Mouse (Mus musculus) limb, embryonic 14.5 days (tissue): Measurements from ENCODE around the gene Cdc42bpa. TPM values are rescaled to one million over a fixed set of nuclear protein-coding genes. Genes with fewer than 3 reads are reported as not detected.

ENCODE experiments used
- ATAC-seq: fragments of 200-750 bp; cut with Nextera tagmentation; 2 replicates; pipeline ENCODE4 v1.8.0; 2017; ENCODE audit warnings: low read depth, moderate number of reproducible peaks, moderate TSS enrichment; ENCODE audit not compliant: low FRiP score
- DNase-seq: peaks from one replicate; pipeline ENCODE4 v3.0.0-alpha.2; 2015; ENCODE audit warnings: low spot score
- H3K27ac ChIP-seq: fragments of 300-500 bp; sonication (generic); replicated peaks from 2 replicates; pipeline ENCODE4 v1.5.1; 2014; ENCODE audit warnings: low read depth, mild to moderate bottlenecking, low read length, moderate library complexity, mixed read lengths
- H3K27me3 ChIP-seq: fragments of 300-500 bp; sonication (generic); 2 replicates; pipeline ENCODE4 v1.6.1; 2014; ENCODE audit warnings: low read length, mixed read lengths; ENCODE audit not compliant: control insufficient read depth, insufficient read depth
- H3K36me3 ChIP-seq: fragments of 300-500 bp; sonication (generic); 2 replicates; pipeline ENCODE4 v1.6.1; 2014; ENCODE audit warnings: mild to moderate bottlenecking, low read length, moderate library complexity, mixed read lengths; ENCODE audit not compliant: control insufficient read depth, insufficient read depth
- H3K4me1 ChIP-seq: fragments of 300-500 bp; sonication (generic); 2 replicates; pipeline ENCODE4 v1.6.1; 2014; ENCODE audit warnings: antibody characterized with exemption, low read length, mixed read lengths; ENCODE audit not compliant: control insufficient read depth, insufficient read depth
- H3K4me2 ChIP-seq: fragments of 300-500 bp; sonication (generic); replicated peaks from 2 replicates; pipeline ENCODE4 v1.6.1; 2014; ENCODE audit warnings: low read depth, mild to moderate bottlenecking, low read length, moderate library complexity; ENCODE audit not compliant: severe bottlenecking
- H3K4me3 ChIP-seq: fragments of 300-500 bp; sonication (generic); replicated peaks from 2 replicates; pipeline ENCODE4 v1.5.1; 2014; ENCODE audit warnings: low read length
- H3K9ac ChIP-seq: fragments of 300-500 bp; sonication (generic); 2 replicates; pipeline ENCODE4 v1.6.1; 2014; ENCODE audit warnings: mild to moderate bottlenecking, low read depth, low read length, moderate library complexity; ENCODE audit not compliant: severe bottlenecking
- H3K9me3 ChIP-seq: fragments of 300-500 bp; sonication (generic); 2 replicates; pipeline ENCODE4 v1.6.1; 2016; ENCODE audit warnings: low read length; ENCODE audit not compliant: control insufficient read depth
- POLR2A ChIP-seq: fragments of 200-500 bp; IDR thresholded peaks from 2 replicates; pipeline ENCODE4 v1.8.0; 2012; ENCODE audit warnings: inconsistent platforms, mild to moderate bottlenecking, moderate library complexity, borderline replicate concordance; ENCODE audit not compliant: insufficient read depth, insufficient read length; ENCODE audit errors: extremely low read depth
- WGBS: fragments of 180-500 bp; shearing (Covaris S2); extraction: QIAGEN DNeasy Blood & Tissue Kit; methylation state at CpG from one replicate; pipeline ENCODE4 v1.1.7; 2014; 5-methylcytosine and 5-hydroxymethylcytosine counted together
- polyA plus RNA-seq, 2 experiments: library from polyadenylated mRNA; depleted of rRNA in 1 of 2; stranded (reverse) in 1 of 2; unstranded in 1 of 2; fragments of >200 nt; fragmentation: Nextera tagmentation in 1 of 2; extraction: Ambion mirVana in 1 of 2; gene quantifications; 2 replicates each; pipeline versions ENCODE4 v1.2.1 to v1.2.3; 2012 to 2014

The Cdc42bpa gene
- polyA plus RNA-seq, 2 experiments = 16.8 to 29.1 TPM

DNA sequence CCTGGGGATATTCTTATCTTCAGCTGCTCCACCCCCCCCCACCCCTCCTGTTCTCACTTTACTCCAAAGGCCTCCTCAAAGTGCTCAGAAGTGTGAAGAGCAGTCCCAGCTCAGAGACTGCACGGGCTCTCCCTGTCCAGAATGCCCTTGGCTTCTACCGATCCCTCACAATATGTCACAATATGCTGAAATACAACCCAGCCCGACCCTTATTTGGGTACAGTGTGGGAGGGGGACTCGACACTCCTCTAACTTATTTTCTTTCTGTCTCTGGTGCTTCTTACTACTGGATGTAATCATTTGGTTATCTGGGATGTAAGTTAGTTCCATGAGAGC is 239.4 kb downstream of the Cdc42bpa start:
- TF ChIP-seq POLR2A = no peak
- Histone ChIP-seq H3K36me3 (no peaks in the 10 kb centered on the region), H3K9ac (no peak overlapping the region), H3K27ac (no peak overlapping the region), H3K4me3 (no peak overlapping the region), H3K4me1 (peaks cover 4% of the 10 kb centered on the region; the same call in 1 of the 2 replicates), H3K27me3 (no peaks in the 10 kb centered on the region), H3K4me2 (no peak overlapping the region), H3K9me3 (peaks cover 6% of the 10 kb centered on the region; the same call in 1 of the 2 replicates)
- no peak for ATAC-seq
- 75% methylated on average over 4 of the region's 4 CpGs for WGBS
- no peak for DNase-seq

DNA sequence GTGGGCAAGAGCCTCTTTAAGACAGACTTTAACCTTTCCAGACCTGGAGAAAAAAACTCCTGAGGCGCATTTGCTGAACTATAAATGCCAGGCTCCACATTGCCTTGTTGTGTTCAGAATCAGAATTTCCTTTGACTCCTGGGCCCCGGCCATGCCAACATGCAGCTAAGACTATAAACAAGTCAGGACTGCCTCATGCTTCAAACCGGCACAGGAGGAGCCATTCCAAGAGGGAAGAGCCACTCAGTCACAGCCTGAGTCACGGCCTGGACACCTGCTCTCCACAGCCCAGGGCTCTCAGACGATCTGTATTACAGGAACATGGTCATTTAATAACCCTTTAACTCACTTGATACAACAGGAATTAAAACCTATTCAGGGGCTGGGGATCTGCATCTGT is 240.4 kb downstream of the Cdc42bpa start:
- H3K36me3 ChIP-seq = no peaks in the 10 kb centered on the region
- peaks cover 10% of the 10 kb centered on the region; the same call in 1 of the 2 replicates for H3K9me3 ChIP-seq
- H3K4me1 ChIP-seq = peaks cover 4% of the 10 kb centered on the region; the same call in 1 of the 2 replicates
- no peak overlapping the region for H3K9ac ChIP-seq
- no peak overlapping the region for H3K4me3 ChIP-seq
- H3K27me3 ChIP-seq = no peaks in the 10 kb centered on the region
- ATAC-seq (no peak), DNase-seq (no peak)
- no peak overlapping the region for H3K4me2 ChIP-seq
- no peak overlapping the region for H3K27ac ChIP-seq
- no peak for TF ChIP-seq POLR2A
- 47% methylated on average over 5 of the region's 5 CpGs for WGBS

DNA sequence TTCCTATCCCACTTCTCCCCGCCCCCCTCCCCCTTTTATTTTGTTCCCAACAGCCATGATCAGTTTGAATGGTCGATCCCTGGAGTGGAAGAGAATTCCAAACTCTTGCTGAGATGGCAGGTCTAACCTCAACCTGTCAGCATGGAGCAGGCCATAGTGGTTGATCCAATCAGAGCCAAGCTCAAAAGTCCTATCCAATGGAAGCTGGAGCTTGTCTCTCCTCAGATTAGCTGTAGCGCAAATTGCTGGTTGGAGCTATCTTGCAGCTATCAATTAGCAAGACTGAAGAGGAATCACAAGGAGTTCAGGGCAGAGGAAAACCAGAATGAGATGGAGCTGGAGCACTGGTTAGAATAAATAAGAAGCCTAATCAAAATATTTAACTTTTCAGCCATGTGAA is 248.1 kb downstream of the Cdc42bpa start:
- H3K9me3 ChIP-seq = peaks cover 10% of the 10 kb centered on the region; the same call in 1 of the 2 replicates
- ATAC-seq (no peak), DNase-seq (no peak)
- H3K4me2 ChIP-seq = no peak overlapping the region
- no peaks in the 10 kb centered on the region for H3K36me3 ChIP-seq
- H3K27me3 ChIP-seq = no peaks in the 10 kb centered on the region
- H3K4me3 ChIP-seq = no peak overlapping the region
- no peaks in the 10 kb centered on the region for H3K4me1 ChIP-seq
- WGBS = 85% methylated on average over 2 of the region's 3 CpGs
- no peak overlapping the region for H3K9ac ChIP-seq
- H3K27ac ChIP-seq = no peak overlapping the region
- no peak for TF ChIP-seq POLR2A

DNA sequence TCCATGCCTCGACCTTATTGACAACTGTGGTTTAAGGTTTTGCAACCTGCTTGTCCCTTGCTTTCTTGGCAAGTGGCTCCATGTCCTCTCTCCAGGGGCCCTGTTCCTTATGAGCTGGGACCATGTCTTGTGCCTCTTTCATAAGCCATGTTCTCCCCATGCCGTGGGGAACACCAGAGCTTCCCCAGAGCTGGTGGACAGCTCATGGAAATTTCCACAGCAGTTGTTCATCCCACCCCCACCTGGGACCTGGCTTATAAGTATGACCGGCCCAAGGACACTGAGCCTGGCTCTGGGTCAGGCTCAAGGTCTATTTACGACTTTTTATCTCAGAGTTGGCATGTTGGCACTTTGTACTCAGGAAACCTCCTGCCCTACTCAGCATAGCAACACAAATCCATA is 249.8 kb downstream of the Cdc42bpa start:
- H3K27ac ChIP-seq = no peak overlapping the region
- no peaks in the 10 kb centered on the region for H3K4me1 ChIP-seq
- no peak overlapping the region for H3K9ac ChIP-seq
- 72% methylated on average over 4 of the region's 4 CpGs for WGBS
- H3K36me3 ChIP-seq = no peaks in the 10 kb centered on the region
- ATAC-seq = no peak
- DNase-seq = no peak
- no peak overlapping the region for H3K4me2 ChIP-seq
- no peak overlapping the region for H3K4me3 ChIP-seq
- TF ChIP-seq POLR2A = no peak
- peaks cover under 1% of the 10 kb centered on the region; the same call in 1 of the 2 replicates for H3K9me3 ChIP-seq
- H3K27me3 ChIP-seq = no peaks in the 10 kb centered on the region

DNA sequence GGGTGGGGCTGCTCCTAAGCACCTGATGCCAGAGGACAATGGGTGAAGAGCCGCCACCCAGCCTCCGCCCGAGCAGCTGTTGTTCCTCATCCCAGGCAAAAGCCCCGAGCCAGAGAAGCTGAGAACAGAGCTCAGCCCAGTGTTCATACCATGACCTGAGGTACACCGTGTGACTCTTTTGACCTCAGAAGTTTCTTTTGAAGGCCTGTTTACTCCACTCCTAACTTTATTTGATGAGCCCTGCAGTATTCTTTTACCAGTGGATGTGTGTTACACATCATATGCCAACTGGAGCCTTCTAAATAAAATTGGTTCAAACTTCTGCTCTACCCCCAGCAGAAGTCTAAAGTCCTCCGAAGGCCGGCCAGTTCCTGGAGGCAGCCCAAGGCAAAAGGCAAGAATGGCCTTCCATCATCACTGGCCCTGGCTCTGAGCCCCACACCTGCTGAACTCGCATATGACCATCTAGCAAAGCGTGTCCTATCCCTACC is 250.6 kb downstream of the Cdc42bpa start:
- Histone ChIP-seq H3K9ac (no peak overlapping the region), H3K4me1 (no peaks in the 10 kb centered on the region), H3K36me3 (no peaks in the 10 kb centered on the region), H3K9me3 (no peaks in the 10 kb centered on the region), H3K27me3 (no peaks in the 10 kb centered on the region), H3K27ac (no peak overlapping the region), H3K4me2 (no peak overlapping the region), H3K4me3 (no peak overlapping the region)
- DNase-seq (no peak), ATAC-seq (no peak)
- TF ChIP-seq POLR2A = no peak
- 80% methylated on average over 9 of the region's 9 CpGs for WGBS

DNA sequence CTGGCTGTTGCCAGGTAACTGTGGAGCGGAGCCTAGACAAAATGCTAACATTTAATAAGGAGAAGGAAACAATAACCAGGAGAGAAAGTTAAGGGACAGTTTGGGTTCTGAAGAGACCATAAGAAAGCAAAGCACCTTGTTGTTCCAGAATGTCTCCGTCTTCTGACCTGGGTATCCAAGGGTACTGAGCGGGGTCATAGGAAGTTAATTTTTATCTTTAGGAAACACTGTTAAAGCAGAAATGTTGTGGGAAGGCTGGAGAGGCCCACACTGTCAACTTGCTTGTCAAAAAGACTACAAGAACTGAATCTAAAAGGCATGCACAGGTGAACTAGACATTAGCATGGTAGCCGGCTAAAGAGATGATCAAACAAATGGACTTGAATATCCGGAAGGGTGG is 252.6 kb downstream of the Cdc42bpa start:
- WGBS = 89% methylated on average over 5 of the region's 5 CpGs
- Histone ChIP-seq H3K27ac (no peak overlapping the region), H3K36me3 (no peaks in the 10 kb centered on the region), H3K9ac (no peak overlapping the region), H3K4me1 (no peaks in the 10 kb centered on the region), H3K4me3 (no peak overlapping the region), H3K27me3 (no peaks in the 10 kb centered on the region), H3K4me2 (no peak overlapping the region), H3K9me3 (no peaks in the 10 kb centered on the region)
- DNase-seq (no peak), ATAC-seq (no peak)
- TF ChIP-seq POLR2A = no peak
